Mouse (Mus musculus) kidney, postnatal 36 days (tissue): ENCODE data around the gene Sar1b.

Experiments used
- DNase-seq, 2 experiments: peaks; one replicate each; pipeline ENCODE4 v3.0.0; 2021 to 2022; ENCODE audit warnings: mixed read lengths in 2 of 2

Sar1b gene

DNA sequence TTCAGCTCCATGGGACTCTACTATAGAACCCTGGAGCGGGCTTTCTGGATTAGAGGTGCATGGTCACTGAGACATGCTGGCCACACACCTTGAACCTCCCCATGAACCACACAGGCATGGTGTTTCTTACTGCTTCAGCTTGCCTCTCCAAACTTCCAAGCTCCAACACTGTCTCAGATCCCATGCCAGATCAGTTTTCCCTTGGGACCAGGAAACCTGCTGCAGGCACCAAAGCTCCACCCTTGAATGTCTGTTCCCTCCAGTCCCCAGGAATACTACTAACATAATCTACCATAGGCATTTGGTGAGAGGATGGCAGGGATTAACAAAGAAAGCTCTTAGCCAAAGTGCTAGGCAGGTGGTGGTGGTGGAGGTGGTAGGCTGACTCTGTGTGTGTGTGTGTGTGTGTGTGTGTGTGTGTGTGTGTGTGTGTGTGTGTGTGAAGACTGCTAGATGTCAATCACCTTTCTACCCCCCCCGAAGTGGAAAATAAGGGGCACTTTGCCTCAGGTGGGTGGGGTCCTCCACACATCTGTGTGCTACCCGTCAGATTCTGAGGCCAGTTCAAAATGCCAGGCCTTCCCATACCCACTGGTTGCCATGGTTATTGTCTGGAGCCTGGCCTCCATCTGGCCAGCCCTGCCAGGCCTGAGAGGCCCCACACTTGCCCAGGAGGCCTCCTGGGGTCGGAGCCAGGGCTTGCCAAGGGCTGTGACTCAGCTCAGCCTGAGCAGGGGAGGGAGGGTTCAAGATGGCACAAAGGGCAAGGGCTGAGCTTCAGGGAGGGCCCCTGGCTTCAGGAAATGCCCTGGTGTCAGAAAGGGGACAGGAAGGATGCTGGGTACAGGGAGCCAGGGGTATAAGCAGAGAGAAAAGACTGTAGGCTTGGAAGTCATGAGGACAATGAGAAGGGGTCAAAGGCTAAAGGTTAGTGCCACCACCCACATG, 68.7 kb downstream of the Sar1b start:
- DNase-seq: peak; percentile 81 to 82

DNA sequence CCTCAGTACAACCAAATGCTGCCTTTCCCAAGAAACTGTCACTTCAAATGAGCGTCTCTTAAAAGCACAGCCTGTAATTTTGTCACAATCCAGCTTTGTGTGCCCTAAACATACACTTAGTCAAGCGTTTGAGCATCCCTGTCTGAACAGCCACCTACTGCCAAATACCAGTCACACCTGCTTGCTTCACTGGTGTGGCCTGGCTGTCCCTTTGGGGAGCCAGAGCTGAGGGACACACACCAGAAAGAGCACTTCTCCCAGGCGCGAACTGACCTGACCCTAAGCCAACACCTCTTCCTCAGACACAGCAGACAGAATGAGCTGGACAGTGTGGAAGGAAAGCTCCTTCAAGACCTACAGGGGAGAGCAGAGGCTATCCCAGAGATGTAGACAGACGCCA, 69.5 kb downstream of the Sar1b start:
- DNase-seq: no peak

DNA sequence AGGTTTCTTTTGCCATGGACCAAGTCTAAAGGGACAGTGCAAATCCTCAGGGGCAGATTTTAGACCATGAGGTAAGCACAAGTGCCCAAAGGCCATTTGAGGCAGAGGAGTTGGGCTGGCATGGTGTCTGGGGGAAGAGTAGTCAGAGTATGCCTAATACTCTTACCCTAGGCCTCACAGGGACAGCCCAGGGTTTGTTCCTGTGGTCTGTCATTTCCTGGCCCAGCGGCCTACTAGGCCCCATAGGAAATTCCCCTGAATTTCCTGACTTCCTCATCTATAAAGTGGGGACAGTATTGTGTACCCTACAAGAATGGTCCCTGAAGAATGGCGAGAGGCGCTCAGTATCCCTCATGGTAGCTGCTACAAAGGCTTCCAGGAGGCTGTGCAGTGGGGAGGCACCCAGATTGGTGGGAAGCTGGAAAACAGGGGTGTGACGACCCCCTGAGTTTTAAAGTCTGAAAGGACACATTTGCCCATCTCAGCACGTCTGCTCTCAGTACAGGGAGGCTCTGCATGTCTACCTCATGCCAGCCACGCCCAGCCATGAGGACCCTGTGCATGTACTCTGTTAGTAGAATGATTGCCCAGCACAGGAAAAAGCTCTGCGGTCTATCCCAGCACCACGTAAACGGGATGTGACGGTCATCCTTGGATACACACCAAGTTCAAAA, 70.0 kb downstream of the Sar1b start:
- DNase-seq: no peak

- DNase-seq: no peak
These were observed 70.6 kb downstream of the Sar1b start for GRCm38 (mm10) chr11:51834067-51834411.

GRCm38 (mm10) chr11:51835598-51835997, 72.1 kb downstream of the Sar1b start:
- no peak for DNase-seq

DNA sequence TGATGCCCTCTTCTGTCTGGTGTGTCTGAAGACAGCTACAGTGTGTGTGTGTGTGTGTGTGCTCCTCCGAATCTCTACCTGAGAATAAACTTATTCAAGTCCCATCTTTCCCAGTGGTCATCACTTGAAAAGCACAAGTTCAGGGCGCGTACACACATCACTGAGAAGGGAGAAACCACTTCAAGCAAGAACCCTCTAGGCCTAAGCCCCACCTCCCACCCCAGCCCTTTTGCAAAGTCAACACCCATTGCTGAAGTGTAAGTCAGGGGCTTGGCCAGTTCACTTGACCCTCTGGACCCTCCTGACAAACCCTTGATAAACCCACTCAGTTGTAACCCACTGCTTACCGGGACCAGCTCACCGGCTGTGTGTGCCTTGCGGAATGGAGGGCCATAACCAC, 73.0 kb downstream of the Sar1b start:
- DNase-seq: no peak

DNA sequence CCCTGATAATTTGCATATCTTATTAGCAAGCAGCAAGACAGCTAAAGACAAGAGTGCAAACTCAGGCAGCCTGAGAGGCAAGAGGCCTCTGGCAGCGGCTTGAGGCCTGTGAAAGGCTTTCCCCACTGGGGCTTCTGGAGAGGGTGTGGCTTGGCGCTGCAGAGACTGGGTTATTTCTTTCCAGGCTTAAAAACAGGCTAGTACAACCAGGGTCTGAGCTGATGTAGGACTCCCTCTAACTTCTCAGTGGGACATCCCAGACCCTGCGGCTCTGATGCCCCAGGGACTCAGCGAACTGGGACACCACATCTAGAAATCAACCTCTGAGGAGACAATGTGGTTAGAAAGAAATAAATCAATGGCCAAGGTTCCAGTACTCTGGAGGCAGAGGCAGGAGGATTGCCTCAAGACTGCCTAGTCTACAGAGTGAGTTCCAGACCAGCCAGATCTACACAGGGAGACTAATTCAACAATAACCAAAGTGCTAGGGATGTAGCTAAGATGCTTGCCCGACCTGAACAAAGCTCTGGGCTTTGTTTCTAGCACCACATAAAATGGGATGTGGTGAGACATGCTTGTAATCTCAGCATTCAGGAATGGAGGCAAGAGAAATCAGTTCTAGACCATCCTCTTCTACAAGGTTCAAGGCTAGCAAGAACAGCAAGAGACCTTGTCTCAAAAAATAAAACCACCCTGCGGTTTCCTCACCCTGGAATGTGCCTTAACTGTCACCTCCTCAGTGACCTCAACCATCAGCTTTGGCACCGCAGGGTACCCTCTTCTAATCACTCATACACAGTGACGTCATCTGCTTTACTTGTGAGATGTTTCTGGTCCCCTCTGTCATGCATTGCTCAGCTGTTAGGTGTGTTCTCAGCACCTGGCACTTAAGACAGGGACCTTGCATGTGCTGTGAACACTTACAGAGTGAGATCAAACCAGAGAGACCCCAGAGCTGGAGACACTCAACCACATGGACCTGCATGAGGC, 74.0 kb downstream of the Sar1b start:
- no peak for DNase-seq

- DNase-seq: no peak
These were observed 75.6 kb downstream of the Sar1b start for GRCm38 (mm10) chr11:51839106-51839505.

DNA sequence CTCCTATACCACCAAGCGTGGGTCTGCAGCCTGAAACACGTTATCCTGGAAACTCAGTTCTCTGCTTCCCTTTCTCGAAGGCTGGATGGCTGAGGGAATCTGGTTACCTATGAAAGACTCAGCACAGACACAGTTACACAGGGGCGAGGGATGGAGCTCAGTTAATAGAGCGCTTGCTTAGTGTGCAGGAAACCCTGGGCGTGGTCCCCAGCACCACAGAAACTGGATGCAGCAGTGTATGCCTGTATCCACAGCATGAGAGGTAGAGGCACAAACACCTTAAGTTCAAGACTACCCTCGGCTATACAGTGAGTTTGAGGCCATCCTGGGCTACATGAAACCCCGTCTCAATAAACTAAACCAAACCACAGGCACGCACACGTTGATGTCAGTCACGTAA, 76.5 kb downstream of the Sar1b start:
- DNase-seq: no peak

DNA sequence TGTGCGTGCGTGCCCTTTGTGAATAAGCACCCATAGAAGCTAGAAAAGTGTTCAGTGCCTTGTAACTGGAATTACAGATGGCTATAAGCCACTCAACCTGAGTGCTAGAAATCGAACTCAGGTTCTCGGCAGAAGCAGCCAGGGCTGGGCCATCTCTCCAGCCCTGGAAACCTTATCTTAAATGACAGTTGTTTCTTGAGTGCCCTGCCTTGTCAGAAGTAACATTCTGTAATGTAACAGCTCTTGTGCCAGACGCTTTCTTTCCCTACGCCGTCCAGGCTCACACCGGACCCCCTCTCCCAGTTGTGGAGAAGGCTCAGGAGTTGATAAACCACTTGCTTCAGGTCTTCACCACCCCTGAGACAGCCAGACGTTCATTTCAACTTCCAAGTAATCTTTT, 77.2 kb downstream of the Sar1b start:
- DNase-seq: no peak

GRCm38 (mm10) chr11:51841149-51841548, 77.7 kb downstream of the Sar1b start:
- peak; percentile 66 for DNase-seq
